Mouse (Mus musculus) ovary, postnatal 14 days (tissue): Measurements from ENCODE around the gene Gdf15.

ENCODE experiments used
- DNase-seq: peaks from one replicate; pipeline ENCODE4 v3.0.0; 2022; ENCODE audit warnings: low spot score

Gdf15 gene

GRCm38 (mm10) chr8:70656193-70656790 is 24.0 kb upstream of the Gdf15 start:
- no peak for DNase-seq

GRCm38 (mm10) chr8:70655469-70655868 is 23.2 kb upstream of the Gdf15 start:
- no peak for DNase-seq

- DNase-seq, result no peak
Measured at GRCm38 (mm10) chr8:70654121-70654520, 21.9 kb upstream of the Gdf15 start.

GRCm38 (mm10) chr8:70653226-70653625 is 21.0 kb upstream of the Gdf15 start:
- no peak for DNase-seq

GRCm38 (mm10) chr8:70650351-70650750 is 18.1 kb upstream of the Gdf15 start:
- no peak for DNase-seq

- DNase-seq, result peak; percentile 74
Measured at GRCm38 (mm10) chr8:70649324-70649723, 17.1 kb upstream of the Gdf15 start.

GRCm38 (mm10) chr8:70648921-70649320 is 16.7 kb upstream of the Gdf15 start:
- no peak for DNase-seq

- DNase-seq, result no peak
Measured at GRCm38 (mm10) chr8:70648164-70648442, 15.8 kb upstream of the Gdf15 start.

GRCm38 (mm10) chr8:70647343-70648163 is 15.3 kb upstream of the Gdf15 start:
- no peak for DNase-seq

GRCm38 (mm10) chr8:70646775-70647174 is 14.5 kb upstream of the Gdf15 start:
- no peak for DNase-seq

GRCm38 (mm10) chr8:70646369-70646768 is 14.1 kb upstream of the Gdf15 start:
- no peak for DNase-seq

- no peak for DNase-seq
Measured at GRCm38 (mm10) chr8:70645501-70646224, 13.4 kb upstream of the Gdf15 start.

- DNase-seq, result no peak
Measured at GRCm38 (mm10) chr8:70644065-70644464, 11.8 kb upstream of the Gdf15 start.

- no peak for DNase-seq
Measured at GRCm38 (mm10) chr8:70643019-70643418, 10.8 kb upstream of the Gdf15 start.

- no peak for DNase-seq
Measured at GRCm38 (mm10) chr8:70638752-70639151, 6.5 kb upstream of the Gdf15 start.

GRCm38 (mm10) chr8:70636838-70637237 is 4.6 kb upstream of the Gdf15 start:
- no peak for DNase-seq

- DNase-seq, result no peak
Measured at GRCm38 (mm10) chr8:70635527-70635926, 3.3 kb upstream of the Gdf15 start.

GRCm38 (mm10) chr8:70634066-70634465 is 1.8 kb upstream of the Gdf15 start:
- DNase-seq, result peak; percentile 39

GRCm38 (mm10) chr8:70631436-70631835 is 820 bp downstream of the Gdf15 start:
- DNase-seq, result no peak

- DNase-seq, result no peak
Measured at GRCm38 (mm10) chr8:70630532-70631381, 1.5 kb downstream of the Gdf15 start.

GRCm38 (mm10) chr8:70629574-70630531 is 2.4 kb downstream of the Gdf15 start:
- peak; percentile 91 for DNase-seq
